Mouse (Mus musculus) liver, embryonic 14.5 days (tissue): Measurements from ENCODE around the gene Rasl11a.

Source experiments
- CTCF ChIP-seq: IDR thresholded peaks from 2 replicates; pipeline ENCODE4 v1.5.1; 2016; ENCODE audit warnings: antibody characterized with exemption, low read depth, control low read depth
- EP300 ChIP-seq: IDR thresholded peaks from 2 replicates; pipeline ENCODE4 v1.6.1; 2016; ENCODE audit warnings: antibody characterized with exemption, low read depth

GRCm38 (mm10) chr5:146867946-146868314 is 23.1 kb downstream of the Rasl11a start:
- no peak for TF ChIP-seq CTCF
- no peak for TF ChIP-seq EP300
